Mouse (Mus musculus): Measurements from ENCODE around the gene Topors.

The Topors gene

DNA sequence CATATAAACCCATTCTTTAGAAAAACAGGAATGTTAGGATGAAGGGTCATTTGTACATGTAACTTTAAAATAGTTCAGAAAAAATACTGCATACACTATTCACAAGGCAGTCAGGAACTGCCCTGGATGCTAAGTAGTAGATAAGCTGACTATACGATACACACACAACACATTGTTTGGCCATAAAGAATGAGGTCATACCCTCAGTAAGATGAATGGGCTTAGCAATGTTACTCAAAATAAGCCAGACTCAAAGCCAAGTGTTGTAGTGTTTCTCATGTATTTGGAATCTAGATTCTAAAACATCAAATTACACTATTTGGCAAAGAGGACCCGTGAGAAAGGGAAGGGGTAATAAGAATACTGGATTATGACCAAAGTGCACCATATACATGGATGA is 15.9 kb downstream of the Topors start:
- in situ Hi-C loops (cut with MboI, MseI) = loop anchor here (25.0 kb wide), 2 partner anchors 959 to 1484 kb away; partner anchors contain the start of gene Arid3c

- in situ Hi-C loops (cut with MboI, MseI) = loop anchor here (25.0 kb wide), 2 partner anchors 961 to 1486 kb away; partner anchors contain the start of gene Arid3c
These were observed 18.7 kb downstream of the Topors start for GRCm38 (mm10) chr4:40250984-40251383.

DNA sequence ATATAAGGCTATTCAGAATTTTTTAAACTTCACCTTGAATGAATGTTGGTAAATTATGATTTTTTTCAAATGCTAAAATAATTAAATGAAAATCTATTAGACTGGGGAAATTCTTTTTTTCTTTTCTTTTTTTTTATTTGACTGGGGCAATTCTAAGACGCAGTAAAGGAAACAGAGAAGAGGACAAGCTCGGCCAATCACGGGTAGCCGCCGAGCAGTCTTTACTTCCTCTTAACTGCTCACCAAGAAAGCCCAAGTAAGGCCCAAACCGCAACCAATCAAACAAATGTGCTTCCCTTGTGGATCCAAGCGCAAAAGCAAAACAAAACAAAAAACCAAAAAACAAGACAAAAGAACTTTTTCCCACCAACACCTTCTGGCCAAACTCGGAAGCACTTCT is 25.6 kb downstream of the Topors start:
- in situ Hi-C loops (cut with MboI, MseI) = no loop called here

DNA sequence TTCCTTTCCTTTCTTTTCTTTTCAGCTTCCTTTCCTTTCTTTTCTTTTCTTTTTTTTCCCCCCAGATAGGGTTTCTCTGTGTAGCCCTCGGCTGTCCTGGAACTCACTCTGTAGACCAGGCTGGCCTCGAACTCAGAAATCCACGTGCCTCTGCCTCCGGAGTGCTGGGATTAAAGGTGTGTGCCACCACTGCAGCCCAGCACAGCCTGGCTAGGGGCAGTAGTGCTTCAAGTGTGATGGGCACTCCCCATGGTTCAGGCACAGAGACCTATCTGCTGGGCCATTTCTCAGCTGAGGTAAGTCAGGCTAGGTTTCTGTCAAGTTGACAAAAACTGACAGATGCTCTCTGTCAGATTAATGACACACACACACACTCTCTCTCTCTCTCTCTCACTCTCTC is 26.6 kb downstream of the Topors start:
- in situ Hi-C loops (cut with MboI, MseI) = no loop called here

DNA sequence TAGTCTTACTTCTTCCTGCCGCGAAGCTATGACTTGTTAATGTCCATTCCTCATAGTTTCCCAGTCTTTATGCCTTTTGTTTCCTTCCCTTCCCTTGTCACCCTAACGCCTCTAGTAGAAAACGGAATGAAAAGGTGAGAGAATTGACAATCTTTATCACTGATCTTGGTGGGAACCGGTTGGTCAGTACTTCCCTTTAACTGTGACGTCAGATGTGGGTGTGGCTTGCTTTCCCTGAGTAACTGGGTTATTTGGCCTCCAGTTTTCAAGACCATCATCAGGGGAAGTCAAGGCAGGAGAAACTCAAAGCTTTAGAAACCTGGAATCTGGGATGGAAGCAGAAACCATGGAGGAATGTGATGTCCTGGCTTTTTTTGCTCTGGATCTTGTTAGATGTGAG is 27.7 kb downstream of the Topors start:
- in situ Hi-C loops (cut with MboI, MseI) = no loop called here

GRCm38 (mm10) chr4:40240272-40240744 is 29.3 kb downstream of the Topors start:
- in situ Hi-C loops (cut with MboI, MseI) = no loop called here

DNA sequence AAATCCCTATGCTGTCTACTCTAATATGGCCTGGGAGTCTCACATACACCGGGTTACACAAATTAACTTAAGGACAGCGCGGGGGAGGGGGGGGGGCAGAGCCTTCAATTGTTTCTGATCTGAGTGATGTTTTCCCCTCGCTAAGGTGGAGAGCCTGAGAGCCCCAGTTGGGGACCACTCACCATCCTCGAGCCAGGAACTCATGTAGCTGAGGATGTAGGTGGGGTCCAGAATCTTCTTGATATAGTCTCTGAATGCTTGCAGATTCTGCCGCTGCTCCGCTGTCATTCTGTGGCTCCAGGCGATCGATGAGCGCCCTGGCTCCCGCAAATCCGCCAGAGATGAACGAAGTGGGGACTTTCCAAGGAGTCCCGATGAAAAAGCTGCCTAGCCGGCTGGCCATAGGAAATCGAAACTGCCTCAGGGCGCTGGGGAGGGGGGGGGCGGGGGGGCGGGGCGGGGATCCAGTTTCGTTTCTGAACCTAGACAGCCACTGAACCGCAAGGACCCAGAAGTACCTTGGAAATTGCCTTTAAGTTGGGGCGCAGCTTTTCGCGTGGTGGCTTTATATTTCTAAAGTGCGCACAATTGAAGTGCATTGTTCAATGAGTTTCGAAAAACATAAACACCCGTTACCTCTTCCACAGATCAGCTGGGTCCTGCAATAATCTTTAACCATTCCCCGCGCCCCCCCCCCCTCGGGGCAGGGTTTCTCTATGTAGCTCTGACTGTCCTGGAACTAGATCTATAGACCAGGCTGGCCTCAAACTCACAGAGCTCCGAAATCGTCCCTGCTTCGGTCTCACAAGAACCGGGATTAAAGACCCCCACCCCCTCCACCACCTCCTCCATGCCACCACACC is 30.0 kb downstream of the Topors start, which contains the start of gene Ddx58:
TSS of gene Ddx58 (minus strand) at position 420 of the 863 bp plus-strand sequence.
- in situ Hi-C loops (cut with MboI, MseI) = no loop called here

GRCm38 (mm10) chr4:40238483-40239408 is 30.9 kb downstream of the Topors start:
- in situ Hi-C loops (cut with MboI, MseI) = no loop called here

DNA sequence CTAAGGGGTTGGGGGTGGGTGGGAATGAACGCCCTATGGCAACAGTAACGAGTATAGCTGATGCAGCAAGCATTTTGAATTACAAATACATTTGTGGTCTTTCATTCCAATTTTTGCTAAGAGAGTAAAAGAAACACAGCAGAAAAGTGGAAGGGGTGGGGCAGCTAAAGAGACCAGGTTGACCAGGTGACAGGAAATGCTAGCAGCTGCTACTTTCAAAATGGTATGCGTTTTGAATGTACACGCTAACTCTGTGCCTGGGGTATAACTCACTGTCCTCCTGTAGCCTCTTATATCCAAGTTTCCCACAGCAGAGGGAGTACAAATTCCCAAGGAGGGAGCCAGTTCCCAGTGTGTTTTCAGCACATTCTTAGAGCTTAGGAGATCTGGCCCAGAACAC is 32.8 kb downstream of the Topors start:
- in situ Hi-C loops (cut with MboI, MseI) = no loop called here

- in situ Hi-C loops (cut with MboI, MseI) = loop anchor here (5.0 kb wide), 1 partner anchor 48 kb away; no protein-coding TSS in a partner anchor
These were observed 35.4 kb downstream of the Topors start for GRCm38 (mm10) chr4:40234256-40234655.

GRCm38 (mm10) chr4:40233062-40233664 is 36.5 kb downstream of the Topors start:
- in situ Hi-C loops (cut with MboI, MseI) = loop anchor here (5.0 kb wide), 1 partner anchor 49 kb away; no protein-coding TSS in a partner anchor

GRCm38 (mm10) chr4:40229723-40230122 is 39.9 kb downstream of the Topors start:
- in situ Hi-C loops (cut with MboI, MseI) = loop anchor here (5.0 kb wide), 1 partner anchor 53 kb away; no protein-coding TSS in a partner anchor

- in situ Hi-C loops (cut with MboI, MseI) = no loop called here
These were observed 41.8 kb downstream of the Topors start for GRCm38 (mm10) chr4:40227886-40228285.

GRCm38 (mm10) chr4:40227131-40227530 is 42.5 kb downstream of the Topors start:
- in situ Hi-C loops (cut with MboI, MseI) = no loop called here

DNA sequence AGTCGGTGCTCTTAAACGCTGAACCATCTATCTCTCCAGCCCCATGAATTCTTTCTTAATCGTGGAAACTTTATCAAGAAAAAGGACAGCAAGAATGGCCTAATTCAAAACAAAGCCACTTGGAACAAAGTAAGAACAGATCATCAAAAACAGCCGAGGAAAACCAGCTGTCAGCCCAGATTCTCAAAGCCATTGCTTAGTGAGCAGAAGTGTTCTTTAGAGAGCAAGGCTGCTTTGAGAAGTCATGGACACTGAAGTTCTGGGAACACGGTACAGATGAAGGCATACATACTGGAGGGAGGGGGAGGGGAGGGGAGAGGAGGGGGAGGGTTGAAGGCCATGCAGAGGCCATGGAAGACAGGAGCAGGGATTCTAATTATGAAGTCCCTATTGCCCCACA is 43.6 kb downstream of the Topors start:
- in situ Hi-C loops (cut with MboI, MseI) = no loop called here

DNA sequence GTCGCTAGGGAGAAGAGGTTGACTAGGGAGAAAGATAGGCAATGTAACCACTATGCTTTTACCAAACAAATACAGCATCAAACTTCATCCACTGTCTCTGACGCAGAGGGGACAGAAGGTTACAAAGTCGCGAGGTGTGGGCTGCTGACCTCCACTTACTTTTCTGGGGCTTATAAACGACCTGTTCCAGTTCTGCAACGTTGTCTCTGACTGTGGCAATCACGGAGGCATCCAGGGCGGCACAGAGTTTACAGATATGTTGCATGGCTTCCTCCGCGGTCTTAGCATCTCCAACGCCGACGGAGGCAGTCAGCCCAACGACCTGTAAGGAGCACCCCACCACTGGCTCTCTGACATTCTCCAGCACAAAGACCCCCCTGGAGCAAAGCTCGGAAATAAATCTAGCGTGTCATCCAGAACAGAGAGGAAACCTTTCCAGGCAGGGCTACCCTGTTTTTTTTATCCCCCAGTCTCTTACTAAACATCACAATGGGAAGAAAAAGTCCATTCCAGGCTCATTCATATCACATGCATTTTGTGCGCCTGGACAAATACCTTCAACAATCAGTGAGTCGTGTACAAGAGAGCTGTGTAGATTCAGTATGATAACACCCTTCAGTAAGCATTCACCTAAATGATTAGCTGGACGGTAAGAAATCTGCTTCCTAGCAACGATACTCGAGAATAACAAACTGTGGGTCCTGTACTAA is 47.6 kb downstream of the Topors start:
- in situ Hi-C loops (cut with MboI, MseI) = no loop called here

- in situ Hi-C loops (cut with MboI, MseI) = no loop called here
These were observed 48.5 kb downstream of the Topors start for GRCm38 (mm10) chr4:40221004-40221760.

- in situ Hi-C loops (cut with MboI, MseI) = no loop called here
These were observed 49.2 kb downstream of the Topors start for GRCm38 (mm10) chr4:40220437-40220836.

DNA sequence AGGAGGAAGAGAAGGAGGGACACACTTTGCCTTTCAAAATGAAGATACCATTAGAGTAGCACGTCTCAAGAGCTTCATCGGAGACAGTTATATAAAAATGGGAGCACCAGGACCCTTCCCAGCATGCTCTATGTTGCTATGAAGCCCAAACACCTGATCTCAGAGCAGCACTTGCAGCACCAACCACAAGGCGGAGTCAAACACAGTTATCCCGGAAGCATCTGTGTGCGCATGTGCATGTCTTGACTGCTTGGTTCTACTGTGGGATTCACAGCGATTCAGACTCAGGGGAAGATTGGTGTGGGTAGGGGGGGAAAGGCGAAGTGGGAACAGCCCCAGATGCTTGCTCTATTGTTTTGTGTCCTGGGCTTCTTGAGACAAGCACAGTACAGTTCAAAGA is 51.3 kb downstream of the Topors start:
- in situ Hi-C loops (cut with MboI, MseI) = loop anchor here (10.0 kb wide), 1 partner anchor 664 kb away; no protein-coding TSS in a partner anchor

GRCm38 (mm10) chr4:40217910-40218309 is 51.7 kb downstream of the Topors start:
- in situ Hi-C loops (cut with MboI, MseI) = loop anchor here (10.0 kb wide), 1 partner anchor 663 kb away; no protein-coding TSS in a partner anchor

All from regulatory T cell (primary cell).